Mouse (Mus musculus): ENCODE results near the gene Tigd3.
"Not testable (repeated sequence)": the region's sequence is repeated elsewhere in the genome, so short reads cannot be mapped to it uniquely, and the experiment has no call there.

Gene Tigd3

DNA sequence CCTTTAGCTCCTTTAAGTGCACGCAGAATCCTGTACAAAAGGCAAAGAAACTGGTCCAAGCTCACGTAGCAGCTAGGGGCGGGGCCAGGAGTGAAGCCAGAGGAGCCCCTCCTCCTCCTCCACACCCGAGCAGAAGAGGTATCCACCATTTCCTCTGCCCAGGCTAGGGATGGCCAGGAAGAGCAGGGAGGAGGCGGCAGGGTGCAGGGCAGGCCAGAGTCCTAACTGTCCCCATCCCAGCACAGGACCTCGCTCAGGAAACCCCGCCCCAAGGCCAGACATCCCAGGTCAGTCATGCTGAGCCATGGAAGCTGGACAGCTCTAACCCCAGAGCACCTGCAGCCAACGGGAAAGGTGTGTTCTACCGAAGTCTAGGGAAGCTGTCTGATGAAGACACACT, 27.8 kb upstream of the Tigd3 start:
- no peak for DNase-seq

DNA sequence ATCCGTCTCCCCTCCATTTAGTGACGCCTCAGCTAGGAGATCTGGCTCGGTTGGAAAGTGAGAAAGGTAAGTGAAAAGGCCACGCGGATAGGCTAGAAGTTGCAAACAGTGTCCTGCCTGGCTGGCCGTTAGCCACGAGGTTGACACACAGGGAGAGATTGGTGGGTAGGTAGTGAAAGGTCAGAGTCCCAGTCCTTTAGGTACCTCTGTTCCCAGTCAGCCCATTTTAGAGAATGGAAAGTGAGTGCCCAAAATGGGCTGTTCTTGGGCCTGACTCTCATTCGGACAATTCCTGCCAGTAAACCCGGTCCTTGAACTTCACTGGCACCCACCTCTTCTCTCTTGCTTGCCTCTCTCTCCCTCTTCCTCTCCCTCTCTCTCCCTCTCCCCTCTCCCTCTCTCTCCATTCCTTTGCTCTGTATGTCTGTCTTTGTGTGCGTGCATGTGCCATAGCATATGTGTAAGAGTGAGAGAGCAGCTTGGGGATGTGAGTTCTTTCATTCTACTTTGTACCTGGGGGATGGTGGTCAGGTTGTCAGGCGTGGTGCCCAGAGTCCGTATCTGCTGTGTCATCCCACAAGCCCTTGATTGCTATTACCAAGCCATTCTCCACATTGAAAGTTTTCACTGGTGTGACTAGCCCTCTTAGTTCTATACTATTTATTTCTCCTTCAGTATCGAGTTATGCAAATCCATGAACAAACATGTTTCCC, 19.2 kb upstream of the Tigd3 start, which contains the start of gene Dpf2:
Gene Dpf2, minus strand, starts transcription at position 4 of the 713 bp plus-strand sequence.
- DNase-seq = no peak

GRCm38 (mm10) chr19:5912103-5913006, 18.4 kb upstream of the Tigd3 start:
- peak; percentile 99 for DNase-seq

GRCm38 (mm10) chr19:5911430-5912102, 17.6 kb upstream of the Tigd3 start:
- DNase-seq = no peak

DNA sequence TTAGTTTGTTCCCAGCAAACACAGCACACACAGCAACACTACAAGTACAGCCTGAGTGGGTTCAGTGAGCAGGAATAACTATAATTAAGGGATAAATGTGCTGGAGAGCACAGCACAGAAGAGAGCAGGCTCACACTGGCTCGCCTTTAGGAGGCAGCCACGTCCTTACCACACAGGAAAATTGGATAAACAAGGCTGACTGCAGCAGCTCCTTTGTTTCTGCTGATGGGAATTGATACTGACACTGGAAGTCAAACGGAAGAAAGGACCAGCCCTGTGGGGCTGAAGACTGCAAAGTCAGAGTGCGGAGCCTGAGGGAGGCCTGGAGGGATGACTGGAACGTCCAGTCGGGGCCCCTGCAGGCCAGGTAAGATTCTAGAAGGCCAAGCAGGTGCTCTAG, 16.3 kb upstream of the Tigd3 start:
- DNase-seq = no peak

- DNase-seq = no peak
Measured at GRCm38 (mm10) chr19:5907275-5907674, 13.3 kb upstream of the Tigd3 start.

DNA sequence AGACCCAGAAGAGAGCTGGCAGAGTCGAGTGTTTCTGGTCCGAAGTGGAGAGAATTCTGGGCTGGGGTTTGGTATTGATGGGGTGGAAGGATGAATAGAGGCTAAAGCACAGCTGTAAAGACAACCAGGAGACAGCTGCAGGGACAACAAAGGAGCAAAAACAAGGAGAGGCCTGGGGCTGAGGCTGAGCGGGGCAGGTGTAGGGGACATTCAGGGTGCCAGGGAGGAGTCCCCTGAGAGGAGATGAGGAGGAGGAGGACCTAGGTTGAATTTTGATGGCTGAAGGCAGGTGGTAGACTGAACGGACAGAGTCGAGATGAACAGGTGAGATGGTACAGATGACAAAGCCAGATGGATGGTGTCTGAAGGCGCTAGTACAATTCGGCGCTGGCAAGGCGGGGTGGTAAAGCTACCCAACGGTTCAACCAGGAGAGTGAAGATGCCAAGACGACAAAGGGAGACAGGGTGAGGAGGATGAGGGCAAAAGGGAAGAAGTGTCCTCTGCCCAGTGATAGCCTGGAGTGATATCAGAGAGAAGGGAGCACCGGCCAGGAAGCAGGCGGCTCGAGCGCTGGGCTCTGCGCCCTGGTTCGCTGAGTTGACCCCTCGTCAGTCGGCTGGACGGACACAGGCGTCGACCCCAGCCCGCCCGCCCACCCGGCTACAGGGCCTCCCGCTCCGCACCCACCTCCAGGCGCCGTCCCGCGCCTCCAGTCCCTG, 507 bp downstream of the Tigd3 start:
- no peak for DNase-seq

GRCm38 (mm10) chr19:5892735-5893134, 1.2 kb downstream of the Tigd3 start:
- DNase-seq = no peak

GRCm38 (mm10) chr19:5892262-5892661, 1.7 kb downstream of the Tigd3 start:
- DNase-seq = no peak

GRCm38 (mm10) chr19:5891521-5892258, 2.3 kb downstream of the Tigd3 start:
- DNase-seq = no peak

GRCm38 (mm10) chr19:5889211-5889610, 4.7 kb downstream of the Tigd3 start:
- no peak for DNase-seq

GRCm38 (mm10) chr19:5887234-5887815, 6.6 kb downstream of the Tigd3 start:
- DNase-seq = no peak

DNA sequence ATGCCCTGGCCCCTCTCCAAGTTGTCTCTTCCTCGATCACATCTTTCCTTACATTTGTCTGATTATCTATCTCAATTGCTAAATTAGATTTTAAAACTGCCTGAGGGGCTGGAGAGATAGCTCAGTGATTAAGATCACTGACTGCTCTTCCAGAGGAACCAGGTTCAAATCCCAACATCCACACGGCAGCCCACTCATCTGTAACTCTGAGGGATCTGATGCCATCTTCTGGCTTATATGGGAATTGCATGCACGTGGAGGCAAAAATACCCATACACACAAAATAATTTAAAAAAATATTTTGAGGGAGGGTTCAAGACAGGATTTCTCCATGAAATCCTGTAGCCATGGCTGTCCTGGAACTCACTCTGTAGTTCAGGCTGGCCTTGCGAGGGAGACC, 8.1 kb downstream of the Tigd3 start:
- no peak for DNase-seq

- DNase-seq = no peak
Measured at GRCm38 (mm10) chr19:5883935-5884334, 10.0 kb downstream of the Tigd3 start.

- not testable (repeated sequence) for DNase-seq
Measured at GRCm38 (mm10) chr19:5882079-5882478, 11.9 kb downstream of the Tigd3 start.

- DNase-seq = no peak
Measured at GRCm38 (mm10) chr19:5881155-5881554, 12.8 kb downstream of the Tigd3 start.

GRCm38 (mm10) chr19:5879735-5880134, 14.2 kb downstream of the Tigd3 start:
- no peak for DNase-seq

DNA sequence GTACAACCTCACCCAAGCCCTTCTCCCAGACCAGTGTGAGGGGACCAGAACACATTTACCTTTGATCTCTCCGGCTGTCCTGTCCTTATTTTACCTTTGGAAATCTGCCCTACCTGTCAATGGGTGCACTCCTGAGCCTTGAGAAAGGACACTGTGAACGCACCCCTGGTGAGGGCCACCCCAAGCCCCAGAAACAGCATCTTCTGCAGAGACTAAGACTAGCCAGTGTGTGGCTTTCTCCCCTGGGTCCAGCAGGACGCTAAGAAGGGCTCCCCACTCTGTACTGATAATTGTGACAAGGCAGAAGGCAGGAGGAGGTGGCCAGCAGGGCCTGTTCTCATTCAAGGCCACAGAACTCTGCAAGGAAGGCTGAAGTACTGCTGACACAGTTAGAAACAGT, 15.0 kb downstream of the Tigd3 start:
- DNase-seq = no peak

- no peak for DNase-seq
Measured at GRCm38 (mm10) chr19:5878362-5878722, 15.6 kb downstream of the Tigd3 start.

- DNase-seq = peak; percentile 76
Measured at GRCm38 (mm10) chr19:5877618-5878361, 16.2 kb downstream of the Tigd3 start, which contains the start of gene Slc25a45. Gene Slc25a45, plus strand, starts transcription at chr19:5877808.

DNA sequence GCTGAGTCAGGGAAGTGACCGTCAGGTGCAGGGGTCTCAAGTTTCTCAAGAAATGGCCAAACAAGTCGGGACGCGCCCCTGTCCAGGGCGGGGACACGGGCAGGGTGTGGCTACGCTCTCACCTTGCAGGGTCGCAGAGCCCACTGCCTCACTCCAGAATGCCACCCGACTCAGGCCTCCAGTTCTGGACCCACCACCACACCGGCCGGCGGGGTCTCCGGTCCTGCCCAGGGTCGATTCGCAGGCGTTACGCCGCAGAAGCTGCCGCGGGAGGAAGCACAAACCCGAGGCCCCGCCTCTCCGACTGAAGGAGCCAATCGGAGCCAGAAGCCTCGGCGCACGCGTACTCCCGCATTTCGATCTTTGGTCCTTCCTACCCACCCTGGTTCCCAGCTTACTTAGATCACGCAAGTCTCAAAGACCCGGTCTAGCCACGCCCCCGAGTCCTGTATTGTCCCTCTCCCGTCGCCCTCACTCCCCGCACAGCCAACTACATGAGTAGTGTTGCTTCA, 18.9 kb downstream of the Tigd3 start, which contains the start of gene Frmd8:
Gene Frmd8, minus strand, starts transcription at position 306 of the 512 bp plus-strand sequence.
- DNase-seq = peak; percentile 94

All from cerebellum, adult 9-11 months (tissue).